Mouse (Mus musculus) liver, embryonic 13.5 days (tissue): ENCODE data around the gene Rab30. TPM values are rescaled to one million over a fixed set of nuclear protein-coding genes. Genes with fewer than 3 reads are reported as not detected.
A peak's percentile ranks its signal among the peaks of the same experiment; 100 is the strongest.

ENCODE experiments used
- ATAC-seq: fragments of 200-750 bp; cut with Nextera tagmentation; 2 replicates; pipeline ENCODE4 v1.8.0; 2017; ENCODE audit warnings: low read depth, mild to moderate bottlenecking, moderate number of reproducible peaks, moderate library complexity
- DNase-seq: peaks from one replicate; pipeline ENCODE4 v3.0.0; 2022
- H3K27ac ChIP-seq: fragments of 300-500 bp; sonication (generic); 2 replicates; pipeline ENCODE4 v1.5.1; 2015; ENCODE audit warnings: moderate library complexity, mild to moderate bottlenecking, inconsistent platforms
- H3K27me3 ChIP-seq: fragments of 300-500 bp; sonication (generic); 2 replicates; pipeline ENCODE4 v1.6.1; 2015; ENCODE audit warnings: mild to moderate bottlenecking, inconsistent platforms
- H3K36me3 ChIP-seq: fragments of 300-500 bp; sonication (generic); 2 replicates; pipeline ENCODE4 v1.6.1; 2015; ENCODE audit warnings: mild to moderate bottlenecking, inconsistent platforms
- H3K4me1 ChIP-seq: fragments of 300-500 bp; sonication (generic); replicated peaks from 2 replicates; pipeline ENCODE4 v1.6.1; 2015; ENCODE audit warnings: inconsistent platforms
- H3K4me2 ChIP-seq: fragments of 300-500 bp; sonication (generic); 2 replicates; pipeline ENCODE4 v1.6.1; 2015; ENCODE audit warnings: inconsistent platforms, mild to moderate bottlenecking, moderate library complexity
- H3K4me3 ChIP-seq: fragments of 300-500 bp; sonication (generic); replicated peaks from 2 replicates; pipeline ENCODE4 v1.5.1; 2015; ENCODE audit warnings: mild to moderate bottlenecking, inconsistent platforms
- H3K9ac ChIP-seq: fragments of 300-500 bp; sonication (generic); 2 replicates; pipeline ENCODE4 v1.6.1; 2015; ENCODE audit warnings: mild to moderate bottlenecking, inconsistent platforms
- H3K9me3 ChIP-seq: fragments of 300-500 bp; sonication (generic); replicated peaks from 2 replicates; pipeline ENCODE4 v1.6.1; 2016; ENCODE audit warnings: inconsistent platforms
- WGBS: fragments of 180-500 bp; shearing (Covaris S2); methylation state at CpG from one replicate; pipeline ENCODE4 v1.1.7; 2015; ENCODE audit not compliant: insufficient replicate concordance; 5-methylcytosine and 5-hydroxymethylcytosine counted together
- polyA plus RNA-seq: library from polyadenylated mRNA; unstranded; fragments of >200 nt; fragmentation: Nextera tagmentation; extraction: Ambion mirVana; gene quantifications from 2 replicates; pipeline ENCODE4 v1.2.1, GENCODE M21; 2015

Rab30 gene
- polyA plus RNA-seq: 6.1 and 7.1 TPM in 2 replicates

GRCm38 (mm10) chr7:92741152-92741860 is at the start of gene Rab30:
TSS of gene Rab30 (plus strand) at chr7:92741603.
- H3K36me3 ChIP-seq: peaks cover 30% of the 10 kb centered on the region
- DNase-seq: peak; percentile 92
- H3K4me3 ChIP-seq: peak within 1 kb of the TSS; percentile 86
- under 1% methylated on average over 38 of the region's 38 CpGs for WGBS
- peaks cover 48% of the 10 kb centered on the region for H3K4me1 ChIP-seq
- ATAC-seq: peak; percentile 99
- peak within 1 kb of the TSS; percentile 88 for H3K27ac ChIP-seq
- H3K9me3 ChIP-seq: no peaks in the 10 kb centered on the region
- peak within 1 kb of the TSS; percentile 94 for H3K9ac ChIP-seq
- H3K4me2 ChIP-seq: peak within 1 kb of the TSS; percentile 97
- peaks cover 4% of the 10 kb centered on the region; the same call in 1 of the 2 replicates for H3K27me3 ChIP-seq

- no peaks in the 10 kb centered on the region for H3K4me1 ChIP-seq
- no peaks in the 10 kb centered on the region for H3K9me3 ChIP-seq
- no peak overlapping the region for H3K27ac ChIP-seq
- H3K4me2 ChIP-seq: no peak overlapping the region
- H3K9ac ChIP-seq: no peak overlapping the region
- ATAC-seq (no peak), DNase-seq (no peak)
- 89% methylated on average over 3 of the region's 3 CpGs for WGBS
- H3K27me3 ChIP-seq: no peaks in the 10 kb centered on the region
- no peaks in the 10 kb centered on the region for H3K36me3 ChIP-seq
- H3K4me3 ChIP-seq: no peak overlapping the region
Measured at GRCm38 (mm10) chr7:92696395-92696794, 45.0 kb upstream of the Rab30 start.

GRCm38 (mm10) chr7:92698770-92699169 is 42.6 kb upstream of the Rab30 start:
- no peaks in the 10 kb centered on the region for H3K27me3 ChIP-seq
- no peak overlapping the region for H3K4me2 ChIP-seq
- H3K36me3 ChIP-seq: no peaks in the 10 kb centered on the region
- no peak overlapping the region for H3K4me3 ChIP-seq
- no peak overlapping the region for H3K9ac ChIP-seq
- H3K4me1 ChIP-seq: no peaks in the 10 kb centered on the region
- H3K27ac ChIP-seq: no peak overlapping the region
- ATAC-seq: no peak
- 42% methylated on average over 5 of the region's 5 CpGs for WGBS
- H3K9me3 ChIP-seq: no peaks in the 10 kb centered on the region
- no peak for DNase-seq

GRCm38 (mm10) chr7:92703661-92704060 is 37.7 kb upstream of the Rab30 start:
- H3K27me3 ChIP-seq: no peaks in the 10 kb centered on the region
- no peaks in the 10 kb centered on the region for H3K36me3 ChIP-seq
- no peak overlapping the region for H3K4me3 ChIP-seq
- no peaks in the 10 kb centered on the region for H3K4me1 ChIP-seq
- no peaks in the 10 kb centered on the region for H3K9me3 ChIP-seq
- WGBS: 53% methylated on average over 1 of the region's 1 CpGs
- ATAC-seq (no peak), DNase-seq (no peak)
- H3K9ac ChIP-seq: no peak overlapping the region
- no peak overlapping the region for H3K4me2 ChIP-seq
- no peak overlapping the region for H3K27ac ChIP-seq

- Histone ChIP-seq H3K4me2 (no peak overlapping the region), H3K9ac (no peak overlapping the region), H3K27me3 (no peaks in the 10 kb centered on the region), H3K27ac (no peak overlapping the region), H3K4me3 (no peak overlapping the region), H3K36me3 (no peaks in the 10 kb centered on the region), H3K4me1 (no peaks in the 10 kb centered on the region), H3K9me3 (no peaks in the 10 kb centered on the region)
- ATAC-seq (no peak), DNase-seq (no peak)
- WGBS: 46% methylated on average over 2 of the region's 2 CpGs
Measured at GRCm38 (mm10) chr7:92705534-92705933, 35.9 kb upstream of the Rab30 start.

GRCm38 (mm10) chr7:92706711-92707110 is 34.7 kb upstream of the Rab30 start:
- Histone ChIP-seq H3K27me3 (0 out of 2 replicates have a peak, but pooled peaks cover 3% of the 10 kb centered on the region), H3K27ac (no peak overlapping the region), H3K9ac (no peak overlapping the region), H3K4me1 (no peaks in the 10 kb centered on the region), H3K4me3 (no peak overlapping the region), H3K4me2 (no peak overlapping the region), H3K9me3 (no peaks in the 10 kb centered on the region), H3K36me3 (no peaks in the 10 kb centered on the region)
- 69% methylated on average over 12 of the region's 12 CpGs for WGBS
- DNase-seq (no peak), ATAC-seq (no peak)

DNA sequence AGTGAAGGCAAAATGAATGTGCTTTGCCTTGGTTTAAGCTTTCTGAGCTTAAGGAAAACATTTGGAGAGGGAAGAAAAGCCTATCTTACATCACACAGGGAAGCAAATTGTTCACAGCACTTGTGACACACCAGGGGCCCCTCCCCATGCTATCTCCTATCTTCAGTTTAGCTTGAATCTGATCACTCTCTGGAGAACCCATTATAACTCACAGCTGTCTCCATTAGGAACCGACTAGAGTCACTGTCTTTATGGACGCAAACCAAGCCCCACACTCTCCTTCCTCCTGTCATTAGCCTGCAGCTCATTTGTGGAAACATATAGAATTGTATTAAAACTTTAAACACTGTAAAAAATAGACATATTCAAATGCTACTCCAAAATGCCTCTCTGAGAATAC is 31.8 kb upstream of the Rab30 start:
- 41% methylated on average over 2 of the region's 2 CpGs for WGBS
- Histone ChIP-seq H3K27me3 (0 out of 2 replicates have a peak, but pooled peaks cover 7% of the 10 kb centered on the region), H3K27ac (no peak overlapping the region), H3K36me3 (no peaks in the 10 kb centered on the region), H3K4me3 (no peak overlapping the region), H3K4me1 (no peaks in the 10 kb centered on the region), H3K9me3 (no peaks in the 10 kb centered on the region), H3K4me2 (no peak overlapping the region), H3K9ac (no peak overlapping the region)
- ATAC-seq (no peak), DNase-seq (no peak)

DNA sequence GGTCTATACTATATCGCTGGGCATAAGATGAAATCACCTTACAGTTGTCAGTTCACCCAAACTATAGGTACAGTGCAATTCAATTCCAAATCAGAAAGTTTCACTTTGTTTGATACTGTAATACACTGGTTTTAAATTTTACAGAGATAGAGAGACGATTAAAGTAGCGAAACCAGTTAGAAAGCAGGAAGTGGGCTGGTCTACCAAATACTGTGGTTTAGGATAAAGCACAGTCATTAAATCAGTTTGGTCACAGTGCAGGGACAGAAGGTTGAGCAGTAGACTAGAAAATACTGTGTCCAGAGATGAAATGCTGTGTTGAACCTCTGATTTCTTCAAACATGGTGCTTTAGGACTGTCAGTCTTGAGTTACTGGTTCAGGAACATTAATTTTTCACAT is 29.8 kb upstream of the Rab30 start:
- Histone ChIP-seq H3K9ac (no peak overlapping the region), H3K9me3 (no peaks in the 10 kb centered on the region), H3K36me3 (no peaks in the 10 kb centered on the region), H3K4me1 (no peaks in the 10 kb centered on the region), H3K4me3 (no peak overlapping the region), H3K4me2 (no peak overlapping the region), H3K27ac (no peak overlapping the region), H3K27me3 (0 out of 2 replicates have a peak, but pooled peaks cover 7% of the 10 kb centered on the region)
- 31% methylated on average over 3 of the region's 3 CpGs for WGBS
- ATAC-seq (no peak), DNase-seq (no peak)

GRCm38 (mm10) chr7:92715055-92715454 is 26.3 kb upstream of the Rab30 start:
- DNase-seq (no peak), ATAC-seq (no peak)
- 0 out of 2 replicates have a peak, but pooled peaks cover 7% of the 10 kb centered on the region for H3K27me3 ChIP-seq
- no peaks in the 10 kb centered on the region for H3K4me1 ChIP-seq
- H3K4me2 ChIP-seq: no peak overlapping the region
- no peak overlapping the region for H3K9ac ChIP-seq
- no peaks in the 10 kb centered on the region for H3K9me3 ChIP-seq
- H3K4me3 ChIP-seq: no peak overlapping the region
- 44% methylated on average over 1 of the region's 1 CpGs for WGBS
- no peak overlapping the region for H3K27ac ChIP-seq
- no peaks in the 10 kb centered on the region for H3K36me3 ChIP-seq

DNA sequence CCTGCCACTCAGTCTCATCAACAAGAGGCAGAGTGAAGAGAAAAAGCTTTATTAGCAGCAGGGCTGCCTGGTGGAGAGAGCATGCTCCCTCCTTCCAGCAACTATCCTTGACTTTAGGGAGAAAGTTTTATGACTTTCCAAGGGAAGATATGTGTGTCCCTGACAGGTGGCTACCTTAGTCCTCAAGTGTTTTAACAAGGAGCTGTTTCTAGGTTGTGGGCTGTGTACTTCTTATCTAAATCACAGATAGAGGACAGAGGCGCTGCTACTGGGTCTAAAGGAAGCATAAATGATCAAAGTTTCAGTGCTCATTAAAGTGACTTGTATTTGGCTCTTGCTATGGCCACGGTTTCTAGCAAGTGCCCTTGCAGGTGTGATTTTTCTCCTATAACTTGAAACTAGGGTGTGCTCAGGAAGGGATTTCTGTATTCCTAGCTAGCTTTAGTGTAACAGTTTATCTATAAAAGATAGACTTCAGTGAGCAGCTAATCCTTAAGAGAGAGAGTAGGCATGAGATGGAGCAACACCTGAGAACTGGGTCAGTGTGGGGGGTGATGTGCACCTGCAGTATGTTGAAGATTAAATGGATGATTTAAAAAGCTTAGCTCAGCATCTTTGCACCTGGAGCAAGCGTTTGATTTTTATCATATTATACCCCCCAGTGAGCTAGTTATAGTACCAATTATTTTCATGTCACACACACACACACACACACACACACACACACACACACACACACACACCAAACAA is 21.1 kb upstream of the Rab30 start:
- DNase-seq (no peak), ATAC-seq (no peak)
- H3K9ac ChIP-seq: no peak overlapping the region
- WGBS: 53% methylated on average over 3 of the region's 3 CpGs
- no peaks in the 10 kb centered on the region for H3K4me1 ChIP-seq
- H3K27ac ChIP-seq: no peak overlapping the region
- H3K36me3 ChIP-seq: no peaks in the 10 kb centered on the region
- no peaks in the 10 kb centered on the region for H3K9me3 ChIP-seq
- H3K27me3 ChIP-seq: no peaks in the 10 kb centered on the region
- no peak overlapping the region for H3K4me2 ChIP-seq
- H3K4me3 ChIP-seq: no peak overlapping the region

GRCm38 (mm10) chr7:92723750-92724149 is 17.7 kb upstream of the Rab30 start:
- no peaks in the 10 kb centered on the region for H3K27me3 ChIP-seq
- no peak overlapping the region for H3K4me2 ChIP-seq
- DNase-seq: no peak
- H3K4me3 ChIP-seq: no peak overlapping the region
- no peak overlapping the region for H3K9ac ChIP-seq
- no peaks in the 10 kb centered on the region for H3K4me1 ChIP-seq
- no peak overlapping the region for H3K27ac ChIP-seq
- 44% methylated on average over 3 of the region's 3 CpGs for WGBS
- H3K36me3 ChIP-seq: no peaks in the 10 kb centered on the region
- H3K9me3 ChIP-seq: no peaks in the 10 kb centered on the region
- no peak for ATAC-seq
